Mouse (Mus musculus) stomach, postnatal 0 days (tissue): ENCODE data around the gene Tub.

Experiments
- CTCF ChIP-seq: IDR thresholded peaks from 2 replicates; pipeline ENCODE4 v1.5.1; 2016; ENCODE audit warnings: antibody characterized with exemption, low read depth, mild to moderate bottlenecking, moderate library complexity
- EP300 ChIP-seq: optimal IDR thresholded peaks from 2 replicates; pipeline ENCODE3; 2016; ENCODE audit warnings: antibody characterized with exemption

DNA sequence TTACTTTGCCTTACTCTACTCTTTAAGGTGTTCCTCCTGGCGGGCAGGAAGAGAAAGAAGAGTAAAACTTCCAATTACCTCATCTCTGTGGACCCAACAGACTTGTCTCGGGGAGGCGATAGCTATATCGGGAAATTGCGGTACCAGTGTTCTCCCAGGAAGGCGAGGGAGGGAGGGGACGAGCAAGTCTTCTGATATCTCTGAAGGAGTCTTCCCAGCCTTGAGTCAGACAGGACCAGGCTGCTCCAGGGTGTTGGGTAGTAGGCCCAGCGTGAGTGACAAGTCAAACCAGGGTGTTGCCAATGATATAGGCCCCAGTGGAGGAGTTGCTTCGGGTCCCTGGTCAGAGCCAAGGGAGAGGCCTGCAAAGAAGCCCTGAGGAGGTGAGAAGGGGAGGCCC lies 76.8 kb downstream of the Tub start:
- TF ChIP-seq CTCF (no peak), EP300 (no peak)
